Mouse (Mus musculus): ENCODE measurements around the gene Cped1.

DNA sequence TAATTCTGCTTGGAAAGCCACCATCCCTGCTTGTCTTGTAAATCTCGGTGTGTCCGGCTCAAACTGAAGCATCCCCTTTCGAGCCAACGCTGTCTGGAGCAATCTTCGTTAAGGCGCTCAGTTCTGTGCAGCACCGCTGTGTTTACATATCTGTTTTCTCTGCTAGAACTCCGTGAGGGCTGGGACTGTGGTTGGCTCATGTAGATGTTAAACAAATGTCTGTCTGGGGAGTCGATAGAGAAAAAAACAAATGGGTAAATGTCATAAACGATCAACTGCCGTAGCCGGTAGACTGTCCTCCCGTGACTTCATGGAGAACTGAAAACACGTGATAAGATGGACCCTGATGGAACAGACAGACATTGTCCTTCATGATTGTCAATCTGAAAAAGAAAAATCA is 220.5 kb downstream of the Cped1 start:
- TF ChIP-seq CTCF (IDR thresholded peaks at IDR 0.05) (no peak), EP300 (IDR thresholded peaks at IDR 0.05) (no peak)
